Mouse (Mus musculus): Measurements from ENCODE around the gene Cds1.

DNA sequence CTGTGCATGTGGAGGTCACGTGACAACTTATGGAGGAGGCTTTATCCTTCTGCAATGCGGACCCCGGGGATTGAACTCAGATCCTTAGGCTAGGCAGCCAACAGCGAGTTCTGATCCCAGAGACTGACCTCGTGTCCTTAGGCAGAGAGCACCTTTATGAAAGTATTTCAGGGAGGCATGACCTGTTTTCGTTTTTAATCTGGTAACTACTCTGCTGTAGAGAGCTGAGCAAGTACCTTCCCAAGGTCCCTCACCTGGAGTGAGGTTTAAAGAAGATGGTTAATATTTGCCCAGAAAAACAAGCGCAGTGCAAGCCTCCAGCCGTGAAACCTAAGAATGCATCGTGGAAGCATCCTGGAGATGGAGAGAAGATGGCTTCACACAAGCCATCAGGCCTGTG is 40.7 kb upstream of the Cds1 start:
- TF ChIP-seq CTCF (IDR thresholded peaks at IDR 0.05; ENCODE audit: borderline replicate concordance, extremely low read depth, insufficient read depth, insufficient read length) (no peak), POLR2A (IDR thresholded peaks at IDR 0.05; ENCODE audit: borderline replicate concordance, extremely low read depth, insufficient read depth, insufficient read length, poor library complexity, severe bottlenecking) (no peak)
